Mouse (Mus musculus): ENCODE measurements around the gene Zfp575.
A peak's percentile ranks its signal among the peaks of the same experiment; 100 is the strongest.
"Not testable (repeated sequence)": the region's sequence is repeated elsewhere in the genome, so short reads cannot be mapped to it uniquely, and the experiment has no call there.

Gene Zfp575

DNA sequence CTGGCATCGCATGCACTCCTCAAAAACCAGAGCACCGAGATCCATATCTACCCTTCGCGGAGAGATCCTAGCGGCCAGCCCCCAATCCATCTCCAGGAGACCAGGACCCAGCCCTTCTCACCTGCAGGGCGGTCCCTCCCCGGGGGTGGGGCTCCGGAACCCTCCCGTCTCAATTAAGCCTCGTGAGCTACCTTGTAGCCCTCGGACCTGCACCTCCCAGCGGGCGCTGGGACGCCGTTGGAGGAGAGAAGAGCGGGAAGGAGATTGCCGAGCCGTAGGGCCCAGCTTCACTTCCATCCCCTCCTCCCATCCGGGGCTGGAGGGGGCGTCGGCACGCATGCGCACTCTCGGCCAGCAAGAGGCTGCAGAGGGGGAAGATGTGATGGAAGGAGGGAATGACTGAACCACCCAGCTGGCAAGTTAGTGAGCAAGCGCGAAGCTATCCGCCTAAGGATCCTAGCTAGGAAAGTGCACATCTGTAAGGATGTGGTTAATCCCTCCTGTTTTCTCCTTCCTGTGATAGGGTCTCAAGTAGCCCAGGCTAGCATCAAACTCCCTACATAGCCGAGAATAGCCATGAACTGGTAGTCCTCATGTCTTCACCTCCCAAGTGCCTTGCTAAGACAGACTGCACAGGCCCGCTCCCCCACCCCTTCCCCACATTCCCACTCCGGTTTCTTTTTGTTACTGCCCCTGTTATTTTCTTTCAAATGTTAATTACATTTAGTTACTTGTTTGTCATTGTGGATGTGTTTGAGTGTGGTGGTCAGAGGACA, at the start of gene Zfp575, which contains the start of gene Ethe1:
Zfp575 (minus strand) TSS at position 312 of the 776 bp plus-strand sequence.
Ethe1 (plus strand) TSS at position 214 of the 776 bp plus-strand sequence.
- DNase-seq (ENCODE audit: low read depth, low spot score), result peak; percentile 63

DNA sequence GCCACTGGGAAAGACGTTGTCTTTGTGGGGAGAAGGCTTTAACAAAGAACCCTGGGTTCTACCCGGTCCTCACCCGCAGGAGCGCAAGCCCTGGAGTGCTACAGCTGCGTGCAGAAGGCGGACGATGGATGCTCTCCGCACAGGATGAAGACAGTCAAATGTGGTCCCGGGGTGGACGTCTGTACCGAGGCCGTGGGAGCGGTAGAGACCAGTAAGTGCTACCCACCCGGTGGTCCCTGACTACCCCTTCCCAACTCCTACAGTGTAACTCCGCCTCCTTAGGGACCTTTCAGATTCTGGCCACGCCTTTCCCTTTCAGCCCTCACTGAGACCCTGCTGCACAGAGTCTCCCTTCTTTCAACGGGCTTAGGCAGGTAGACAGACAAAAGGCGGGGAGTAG, 49.6 kb upstream of the Zfp575 start:
- DNase-seq (ENCODE audit: low read depth, low spot score), result no peak

DNA sequence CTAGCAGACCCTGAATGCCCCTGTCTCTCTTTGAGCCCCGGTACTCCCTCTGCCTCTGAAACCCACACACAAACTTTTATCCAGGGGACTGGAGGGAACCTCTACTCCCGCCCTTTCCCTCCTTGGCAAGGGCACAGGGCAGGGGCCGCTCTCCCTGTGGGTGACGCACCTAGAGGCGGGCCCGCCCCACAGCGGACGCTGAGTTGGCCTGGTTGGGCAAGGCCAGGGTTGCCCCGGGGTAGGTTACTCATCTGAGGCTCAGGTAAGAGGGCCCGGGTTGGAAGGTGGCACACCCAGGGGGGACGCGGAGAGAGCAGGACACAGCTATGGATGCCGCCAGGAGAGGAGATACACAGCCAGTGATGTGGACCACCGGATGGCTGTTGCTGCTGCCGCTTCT, 48.8 kb upstream of the Zfp575 start, which contains the start of gene Lypd3:
Lypd3 (plus strand) TSS at position 287 of the 400 bp plus-strand sequence.
- no peak for DNase-seq (ENCODE audit: low read depth, low spot score)

DNA sequence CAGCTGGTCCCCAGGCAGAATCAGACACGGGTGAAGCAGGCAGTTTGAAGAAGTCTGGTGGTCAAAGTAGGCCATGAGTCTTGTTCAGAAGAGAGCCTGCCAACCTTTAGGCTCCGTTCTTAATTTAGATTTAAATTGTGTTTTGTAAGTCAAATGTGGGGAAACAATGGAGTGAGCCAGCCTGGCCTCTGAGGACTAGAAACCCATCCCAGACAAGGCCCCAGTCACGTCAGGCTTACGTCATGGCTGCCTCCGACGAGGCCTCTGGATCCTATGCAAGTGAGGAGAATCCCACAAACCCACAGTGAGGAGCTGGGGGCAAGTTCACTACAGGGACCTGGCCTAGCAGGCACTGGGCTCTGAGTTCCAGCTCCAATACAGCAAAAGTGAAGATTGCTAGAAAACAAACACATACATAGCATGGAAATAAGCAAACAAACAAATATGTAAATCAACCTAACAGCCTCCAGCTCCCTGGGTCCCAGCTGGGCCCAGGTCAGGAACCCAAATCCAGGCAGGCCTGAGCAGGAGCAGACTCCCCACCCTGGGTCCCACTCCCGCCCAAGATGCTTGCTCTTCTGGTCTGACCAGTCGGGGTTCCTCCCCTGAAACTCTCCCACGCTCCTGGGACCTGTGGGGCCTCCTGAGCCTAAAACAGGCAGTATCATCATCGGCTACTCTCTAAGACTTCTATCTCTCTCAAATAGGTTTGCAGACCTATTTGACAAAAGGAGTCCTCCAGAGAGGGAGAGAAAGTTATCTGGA, 42.9 kb upstream of the Zfp575 start:
- no peak for DNase-seq (ENCODE audit: low read depth, low spot score)

DNA sequence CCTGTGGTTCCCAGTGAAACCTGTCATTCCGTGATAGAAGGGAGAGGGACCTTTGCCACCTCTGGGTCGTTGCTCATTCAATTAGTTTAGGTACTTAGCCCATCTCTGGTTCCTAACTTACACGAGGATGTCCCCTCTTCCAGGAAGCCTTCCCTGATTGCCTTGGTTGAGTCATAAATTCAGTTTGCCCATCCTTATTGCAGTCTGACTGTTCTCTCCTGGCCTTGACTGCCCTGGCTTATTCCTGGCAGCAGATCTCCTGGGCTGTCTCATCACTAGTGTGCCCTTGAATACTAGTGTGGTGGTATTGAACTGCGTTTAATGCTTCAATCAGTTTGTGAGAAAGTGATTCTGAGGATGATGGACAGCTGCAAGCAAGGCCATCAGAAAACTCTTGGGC, 42.2 kb upstream of the Zfp575 start:
- no peak for DNase-seq (ENCODE audit: low read depth, low spot score)

DNA sequence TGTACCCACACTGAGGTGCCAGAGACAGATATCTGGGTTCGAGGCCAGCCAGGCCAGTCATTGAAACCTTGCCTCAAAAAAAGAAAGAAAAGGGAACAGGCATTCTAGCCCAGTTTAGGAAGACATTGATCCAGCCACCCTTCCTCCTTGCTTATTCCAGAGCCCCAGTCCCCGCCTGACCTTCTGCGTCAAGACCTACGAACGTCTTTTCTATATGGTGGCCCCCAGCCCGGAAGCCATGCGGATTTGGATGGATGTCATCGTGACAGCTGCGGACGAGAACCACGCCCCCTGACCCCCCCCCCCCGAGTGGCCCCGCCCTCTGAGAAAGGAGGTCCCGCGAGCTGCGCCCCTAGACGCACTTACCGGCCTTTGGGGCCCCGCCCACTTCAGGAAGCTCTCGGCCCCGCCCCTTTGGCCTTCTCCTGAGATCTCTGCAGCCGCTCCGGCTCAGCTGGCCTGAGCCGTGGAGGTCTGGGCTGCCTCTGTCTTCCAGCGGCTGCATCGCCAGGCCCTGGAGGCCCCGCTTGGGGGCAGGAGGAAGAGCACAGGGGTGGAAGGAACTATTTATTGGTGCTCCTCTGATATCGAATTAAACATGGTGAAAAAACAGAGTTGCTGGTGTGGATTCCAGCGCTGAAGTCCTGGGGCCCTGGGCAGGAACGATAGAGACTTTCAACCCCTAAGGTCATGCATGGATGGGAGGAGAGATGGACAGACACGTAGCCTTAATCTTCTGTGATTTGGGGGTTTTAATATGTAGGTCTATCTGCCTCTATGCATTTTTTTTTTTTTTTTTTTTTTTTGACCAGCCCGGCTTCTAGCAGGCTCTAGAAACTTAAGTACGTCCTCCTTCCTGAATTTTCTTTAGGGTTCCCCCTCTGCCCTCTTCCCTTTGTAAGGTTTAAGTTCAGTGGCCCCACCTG, 41.5 kb upstream of the Zfp575 start:
- DNase-seq (ENCODE audit: low read depth, low spot score), result peak; percentile 73

DNA sequence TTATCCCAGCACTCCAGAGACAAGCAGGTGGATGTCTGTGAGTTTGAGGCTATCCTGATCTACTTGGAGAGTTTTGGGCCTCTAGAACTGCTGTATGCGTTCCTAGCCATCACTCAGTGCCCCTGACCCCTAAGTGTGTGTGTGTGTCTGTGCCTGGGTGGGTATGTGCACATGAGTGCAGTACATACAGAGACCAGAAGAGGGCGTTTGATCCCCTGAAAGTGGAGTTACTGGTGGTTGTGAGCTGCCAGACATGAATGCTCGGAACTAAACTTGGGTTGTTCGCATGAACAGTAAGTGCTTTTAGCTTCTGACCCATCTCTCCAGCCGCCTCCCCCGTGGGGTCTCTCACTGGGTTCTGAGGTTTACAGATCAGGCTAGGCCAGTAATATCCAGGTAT, 35.5 kb upstream of the Zfp575 start:
- DNase-seq (ENCODE audit: low read depth, low spot score), result no peak

DNA sequence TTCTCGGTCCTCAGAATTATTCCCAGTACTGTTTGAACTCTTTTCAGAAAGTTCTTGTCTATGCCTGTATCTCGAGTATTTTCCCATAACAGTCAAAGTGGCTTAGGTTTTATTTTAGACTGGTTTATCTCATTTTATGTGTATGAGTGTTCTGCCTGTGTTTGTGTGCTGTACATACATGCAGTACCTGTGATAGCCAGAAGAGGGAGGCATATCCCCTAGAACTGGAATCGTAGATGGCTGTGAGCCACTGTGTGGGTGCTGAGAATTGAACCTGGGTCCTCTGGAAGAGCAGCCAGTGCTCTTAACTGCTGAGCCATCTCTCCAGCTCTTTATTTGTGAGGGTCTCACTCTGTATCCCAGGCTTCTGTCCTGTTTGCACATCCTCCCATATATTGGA, 33.8 kb upstream of the Zfp575 start:
- no peak for DNase-seq (ENCODE audit: low read depth, low spot score)

DNA sequence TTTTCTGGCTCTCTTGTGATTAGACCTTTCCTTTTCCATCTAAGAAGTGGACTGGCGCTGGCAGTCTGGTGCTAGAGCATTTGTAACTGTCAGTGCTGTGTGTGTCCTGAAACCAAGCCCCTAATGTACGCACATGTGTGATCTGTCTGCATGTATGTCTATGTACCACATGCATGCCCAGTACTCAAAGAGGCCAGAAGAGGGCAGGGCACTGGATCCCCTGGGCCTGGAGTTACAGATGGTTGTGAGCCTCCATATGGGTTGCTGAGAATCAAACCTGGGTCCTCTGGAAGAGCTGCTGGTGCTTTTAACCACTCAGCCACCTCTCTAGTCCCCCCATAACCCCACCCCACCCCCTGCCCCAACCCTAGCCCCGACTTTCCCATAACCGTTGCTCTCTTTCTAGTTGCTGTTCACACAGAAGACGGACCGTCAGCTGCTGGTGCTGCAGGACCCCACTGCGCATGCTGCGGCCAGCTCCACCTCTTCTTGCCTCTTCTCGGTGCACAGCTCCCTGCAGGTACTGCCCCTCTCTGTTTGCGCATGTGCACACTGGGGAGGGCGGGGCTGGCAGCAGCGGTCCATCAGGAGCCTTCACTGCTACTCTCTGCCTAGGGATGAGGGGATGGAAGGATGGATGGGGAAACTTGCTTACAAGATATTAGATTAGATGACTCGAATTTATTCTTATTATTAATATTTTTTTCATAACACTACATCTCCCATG, 32.4 kb upstream of the Zfp575 start:
- no peak for DNase-seq (ENCODE audit: low read depth, low spot score)

DNA sequence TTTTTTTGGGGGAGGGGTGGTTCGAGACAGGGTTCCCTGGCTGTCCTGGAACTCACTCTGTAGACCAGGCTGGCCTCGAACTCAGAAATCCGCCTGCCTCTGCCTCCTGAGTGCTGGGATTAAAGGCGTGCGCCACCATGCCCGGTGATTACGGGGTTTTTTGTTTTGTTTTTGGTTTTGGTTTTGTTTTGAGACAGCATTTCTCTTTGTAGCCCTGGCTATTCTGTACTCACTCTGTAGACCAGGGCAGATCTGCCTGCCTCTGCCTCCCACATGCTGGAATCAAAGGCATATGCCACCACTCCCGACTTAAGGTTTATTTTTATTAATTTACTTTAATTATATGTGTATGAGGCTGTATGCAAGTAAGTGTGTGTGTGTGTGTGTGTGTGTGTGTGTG, 30.9 kb upstream of the Zfp575 start:
- not testable (repeated sequence) for DNase-seq (ENCODE audit: low read depth, low spot score)

DNA sequence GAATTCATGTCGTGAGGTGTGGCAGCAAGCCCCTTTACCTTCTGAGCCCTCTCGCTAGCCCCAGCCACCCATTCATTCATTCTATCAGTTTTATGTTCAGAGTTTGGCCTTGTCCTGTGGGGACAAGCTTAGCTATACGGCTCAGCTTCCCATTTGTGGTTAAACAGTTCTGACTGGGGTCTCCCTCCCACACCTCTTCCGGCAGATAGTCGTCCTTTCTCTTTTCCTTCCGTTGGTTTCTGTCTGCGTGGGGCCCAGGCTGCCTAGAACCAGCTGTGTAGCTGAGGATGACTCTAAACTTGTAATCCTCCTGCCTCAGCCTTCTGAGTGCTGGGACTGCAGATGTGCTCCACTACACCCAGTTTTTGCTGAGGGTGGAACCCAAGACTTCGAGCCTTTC, 30.3 kb upstream of the Zfp575 start:
- no peak for DNase-seq (ENCODE audit: low read depth, low spot score)

DNA sequence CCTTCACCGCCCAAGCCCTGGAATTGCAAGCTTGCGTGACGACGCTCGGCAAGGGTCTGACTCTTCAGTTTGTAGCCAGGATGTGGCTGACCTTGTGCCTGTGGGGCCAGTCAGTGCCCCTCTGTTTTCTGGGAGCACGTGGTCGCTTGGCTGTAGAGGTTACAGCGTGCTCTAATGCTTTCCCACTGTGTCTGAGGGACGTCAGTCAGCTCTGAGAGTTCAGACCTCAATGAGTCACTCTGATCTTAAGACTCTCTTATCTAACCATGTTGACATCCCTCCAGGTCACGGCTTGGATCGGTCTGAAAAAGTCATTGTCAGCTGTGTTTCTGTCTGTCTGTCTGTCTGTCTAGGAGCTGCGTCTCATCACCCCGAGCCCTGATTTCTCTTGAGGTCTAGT, 27.4 kb upstream of the Zfp575 start:
- no peak for DNase-seq (ENCODE audit: low read depth, low spot score)

DNA sequence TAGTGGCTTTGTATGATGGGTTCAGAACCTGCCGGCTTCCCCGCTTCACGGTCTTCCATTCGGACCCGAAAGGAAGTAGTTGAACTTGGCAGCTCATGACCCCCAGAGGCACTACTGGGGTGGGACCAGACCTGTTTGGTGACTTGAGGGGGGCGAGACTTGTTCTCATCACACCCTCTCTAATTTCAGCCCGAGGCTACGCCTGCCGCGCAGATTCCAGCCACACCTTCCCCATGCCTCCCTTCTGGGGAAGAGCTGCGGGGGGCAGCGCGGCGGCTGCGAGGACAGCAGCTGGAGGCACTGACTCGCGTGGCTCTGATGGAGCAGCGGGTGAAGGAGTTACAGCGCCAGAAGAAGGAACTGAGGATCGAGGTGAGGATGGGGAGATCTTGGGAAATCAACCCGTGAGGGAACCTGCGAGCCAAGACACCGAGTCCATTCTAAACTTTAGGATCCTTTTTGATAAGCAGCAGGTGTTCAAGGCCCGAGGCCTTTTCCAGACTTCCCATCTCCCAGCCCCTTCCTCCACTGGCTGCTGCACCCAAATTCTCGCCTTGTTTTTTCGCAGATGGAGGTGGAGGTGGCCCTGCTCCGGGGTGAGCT, 25.0 kb upstream of the Zfp575 start:
- DNase-seq (ENCODE audit: low read depth, low spot score), result no peak

DNA sequence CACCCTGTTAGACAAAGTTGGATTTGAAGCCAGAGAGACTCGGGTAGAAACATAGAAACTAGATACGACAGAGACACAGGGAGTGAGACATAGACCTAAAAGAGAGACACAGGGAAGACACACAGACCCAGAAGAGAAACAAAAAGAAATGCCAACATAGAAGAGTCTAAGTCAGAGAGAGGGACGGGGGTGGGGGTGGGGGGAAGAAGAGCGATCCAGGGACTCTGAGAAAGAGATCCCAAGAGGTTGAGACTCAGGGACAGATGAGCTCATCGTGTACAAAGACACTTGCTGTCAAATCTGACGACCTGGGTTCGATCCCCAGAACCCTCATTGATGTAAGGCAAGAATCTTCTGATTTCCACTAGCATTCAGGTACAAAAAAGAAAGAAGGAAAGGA, 24.3 kb upstream of the Zfp575 start:
- no peak for DNase-seq (ENCODE audit: low read depth, low spot score)

DNA sequence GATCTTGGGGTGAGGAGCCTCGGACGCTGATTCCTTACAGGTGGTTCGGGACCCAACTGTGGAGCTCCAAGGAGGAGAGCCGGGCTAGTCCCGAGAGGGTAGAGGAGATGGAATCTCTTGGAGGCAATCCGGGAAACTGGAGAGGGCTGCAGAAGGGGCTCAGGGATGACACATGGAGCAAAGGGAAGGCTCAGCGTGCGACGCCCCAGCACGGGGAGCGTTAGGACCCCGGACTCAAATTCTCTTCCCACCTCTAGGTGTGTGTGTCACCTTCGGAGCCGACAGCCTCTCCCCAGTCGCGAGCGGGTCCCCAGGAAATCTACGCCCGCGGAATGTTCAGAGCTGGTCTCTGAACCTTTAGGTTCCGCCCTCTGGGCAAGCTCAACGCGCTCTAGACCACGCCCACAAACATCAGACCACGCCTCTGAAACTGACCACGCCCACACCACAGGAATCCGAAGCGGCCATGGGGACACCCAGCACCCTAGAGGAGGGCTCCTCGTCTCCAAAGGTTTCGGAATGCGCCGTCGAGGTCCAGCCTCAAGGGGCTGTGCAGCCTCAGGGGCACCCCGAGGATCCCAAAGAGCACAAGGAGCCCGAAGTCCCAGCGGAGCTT, 23.5 kb upstream of the Zfp575 start:
- DNase-seq (ENCODE audit: low read depth, low spot score), result peak; percentile 57

DNA sequence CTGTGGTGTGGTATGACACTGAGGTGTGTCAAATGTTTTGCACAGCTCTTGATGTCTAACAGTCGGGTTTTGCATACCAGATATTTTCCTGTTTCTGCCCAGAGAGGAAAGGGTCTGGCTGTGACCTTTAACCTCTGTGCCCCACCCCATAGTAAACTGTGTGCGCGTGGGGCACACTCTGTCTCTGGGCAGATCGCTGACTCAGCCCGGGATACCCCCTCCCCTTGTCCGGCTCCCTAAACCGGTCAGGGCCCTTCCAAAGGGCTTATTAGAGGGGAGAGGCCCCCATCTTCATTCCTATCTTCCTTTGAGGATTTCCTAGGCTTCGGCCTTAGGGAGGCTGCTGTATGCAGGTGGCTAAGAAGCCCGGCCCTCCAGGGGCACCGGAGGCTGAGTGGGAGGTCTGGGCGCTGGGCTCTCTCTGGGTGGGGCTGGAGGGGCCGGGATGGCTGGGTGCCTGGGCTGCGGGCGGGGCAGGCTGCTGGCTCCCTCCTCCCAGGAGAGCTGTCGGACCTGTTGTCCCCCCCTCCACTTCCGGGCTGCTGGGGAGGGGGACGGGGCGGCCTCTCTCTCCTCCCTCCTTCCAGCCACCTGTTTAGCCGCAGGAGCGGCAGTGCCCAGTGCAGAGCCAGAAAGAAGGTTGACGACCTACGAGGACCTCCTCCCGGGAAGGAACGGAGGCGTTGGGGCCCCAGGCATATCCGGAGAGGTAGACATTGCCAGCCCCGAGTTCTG, 22.9 kb upstream of the Zfp575 start, which contains the start of gene Phldb3:
Phldb3 (plus strand) TSS at position 620 of the 735 bp plus-strand sequence.
- DNase-seq (ENCODE audit: low read depth, low spot score), result no peak

DNA sequence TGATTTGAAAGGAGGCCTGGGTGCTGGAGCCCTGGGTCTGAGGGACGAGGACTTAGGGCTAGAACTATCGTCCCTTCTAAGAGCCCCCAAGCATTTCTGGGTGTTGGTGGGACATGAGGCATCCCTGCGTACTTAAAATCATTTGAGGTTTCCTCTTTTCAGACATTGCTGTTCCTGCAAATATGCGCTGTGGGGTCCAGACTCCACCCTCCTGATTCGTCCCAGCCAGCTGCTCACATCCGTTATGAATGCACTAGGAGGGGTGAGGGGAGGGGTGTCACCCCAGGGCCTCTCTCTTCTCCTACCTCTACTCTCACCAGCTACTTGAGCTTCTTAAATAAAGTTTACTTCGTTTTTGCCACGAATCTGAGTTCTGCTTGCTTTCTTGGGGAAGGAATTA, 21.1 kb upstream of the Zfp575 start:
- DNase-seq (ENCODE audit: low read depth, low spot score), result no peak

DNA sequence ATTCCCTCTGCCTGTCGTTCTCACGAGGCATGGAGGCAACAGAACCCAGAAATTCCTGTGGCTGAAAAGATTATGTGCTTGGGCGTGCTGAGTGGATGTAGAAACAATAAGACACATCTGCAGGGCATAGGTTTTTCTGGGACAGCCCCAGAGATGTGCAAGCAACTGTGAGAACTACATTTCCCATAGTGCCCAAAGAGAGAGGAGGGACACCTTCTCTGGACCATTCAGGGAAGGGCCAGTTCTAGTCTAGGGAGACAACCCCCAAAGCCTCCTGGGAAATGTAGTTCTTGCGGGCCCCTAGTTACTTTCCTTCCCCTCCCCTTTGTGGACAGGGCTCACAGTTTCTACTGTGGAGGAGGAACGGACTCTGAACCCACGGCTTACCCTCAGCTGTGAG, 20.6 kb upstream of the Zfp575 start:
- DNase-seq (ENCODE audit: low read depth, low spot score), result no peak

DNA sequence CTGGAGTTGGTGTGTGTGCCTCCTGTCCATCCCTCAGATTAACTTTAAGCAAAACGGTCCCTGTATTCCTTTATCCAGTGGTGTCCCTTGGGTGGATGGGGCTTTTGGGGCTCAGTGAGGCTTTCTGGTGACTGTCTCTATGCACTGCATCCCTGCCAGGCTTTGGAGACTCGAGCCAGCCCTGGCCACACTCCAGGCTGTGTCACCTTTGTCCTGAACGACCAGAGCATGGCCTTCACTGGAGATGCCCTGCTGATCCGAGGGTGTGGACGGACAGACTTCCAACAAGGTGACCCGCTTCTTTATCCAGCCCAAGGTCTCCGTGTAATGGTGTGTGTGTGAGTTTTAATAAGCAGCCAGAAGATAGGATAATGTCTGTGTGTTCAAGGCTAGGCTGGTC, 18.6 kb upstream of the Zfp575 start:
- DNase-seq (ENCODE audit: low read depth, low spot score), result no peak

DNA sequence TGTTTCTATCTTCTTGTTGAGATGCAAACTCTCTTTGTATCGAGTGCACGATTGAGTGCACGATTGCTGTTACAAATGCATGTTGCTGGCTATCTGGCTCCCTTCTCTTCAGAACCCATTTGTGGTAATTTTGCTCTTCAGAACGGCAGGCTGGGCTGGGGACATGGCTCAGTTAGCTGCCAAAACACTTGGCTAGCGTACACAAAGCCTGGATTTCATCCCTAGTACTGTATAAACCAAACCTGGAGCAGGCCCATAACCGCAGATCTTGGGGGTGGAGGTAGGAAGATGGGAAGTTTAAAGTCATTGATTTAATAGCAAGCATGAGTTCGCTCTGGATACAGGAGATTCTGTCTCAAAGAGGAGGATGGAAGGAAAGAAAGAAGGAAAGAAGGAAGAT, 18.1 kb upstream of the Zfp575 start:
- no peak for DNase-seq (ENCODE audit: low read depth, low spot score)
